Mouse (Mus musculus): ENCODE data around the gene Pcnt.

Pcnt gene

GRCm38 (mm10) chr10:76316194-76316593, 126.4 kb downstream of the Pcnt start:
- DNase-seq (ENCODE audit: low spot score) = no peak

- DNase-seq (ENCODE audit: low spot score) = no peak
Measured at GRCm38 (mm10) chr10:76306738-76307137, 135.8 kb downstream of the Pcnt start.

Data from ovary, adult 18-20 months (tissue).